Mouse (Mus musculus) heart, postnatal 14 days (tissue): ENCODE results near the gene 2210408I21Rik. TPM values are rescaled to one million over a fixed set of nuclear protein-coding genes. Genes with fewer than 3 reads are reported as not detected.

Experiments
- DNase-seq, 2 experiments: peaks; one replicate each; pipeline ENCODE4 v3.0.0; 2021 to 2022
- intact Hi-C: fragments of 180-260 bp; cut with DNase I; formaldehyde crosslinking; loops from one replicate; pipeline ENCODE4 v1.15.1; 2025
- total RNA-seq, 2 experiments: library from RNA; stranded (reverse); gene quantifications; 2 replicates each; pipeline ENCODE4 v1.2.3; 2021

2210408I21Rik gene
- total RNA-seq, 2 experiments from 2014 or later = 5.7 to 6.2 TPM

DNA sequence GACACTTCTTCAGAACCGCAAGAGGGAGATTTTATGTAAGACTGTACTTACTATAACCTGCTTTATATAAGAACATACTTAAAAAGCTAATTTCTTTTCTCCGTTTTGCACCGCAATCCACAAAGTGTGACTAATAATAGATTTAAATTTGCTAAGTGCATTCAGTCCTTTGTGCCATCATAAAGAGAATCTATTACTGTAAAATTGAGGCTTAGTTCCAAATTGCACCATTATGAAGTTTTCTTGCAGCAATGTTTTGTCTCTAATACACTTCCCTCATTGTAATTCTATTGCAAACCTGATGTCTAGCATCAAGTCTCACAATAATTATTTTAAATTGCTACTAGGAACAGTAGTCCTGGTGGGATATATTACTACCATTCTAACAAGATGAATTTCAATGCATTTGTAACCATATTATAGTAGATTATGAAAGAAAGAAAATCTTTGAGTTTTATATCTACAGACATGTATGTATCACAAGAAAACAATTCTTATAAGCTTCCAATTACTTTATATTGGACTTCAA lies 334.8 kb downstream of the 2210408I21Rik start:
- intact Hi-C loops = no loop called here
- no peak for DNase-seq

DNA sequence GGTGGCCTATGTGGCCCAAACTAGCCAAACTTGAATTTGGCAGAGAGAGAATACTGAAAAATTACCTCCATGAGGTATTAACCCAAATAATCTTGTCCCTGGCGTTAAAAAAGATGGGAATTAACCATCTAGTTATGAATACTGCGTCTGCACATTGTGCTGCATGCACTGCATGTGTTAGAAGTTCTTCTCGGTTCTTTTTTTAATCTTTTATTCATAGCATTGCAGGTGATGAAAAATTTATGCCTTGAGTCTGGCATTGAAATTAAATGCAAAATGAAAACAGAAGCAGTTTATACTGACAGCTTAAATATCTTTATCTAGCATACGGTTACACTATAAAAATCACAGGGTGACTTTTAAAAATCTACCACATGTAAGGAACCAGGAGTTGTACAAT lies 341.1 kb downstream of the 2210408I21Rik start:
- DNase-seq = no peak
- intact Hi-C loops = no loop called here

DNA sequence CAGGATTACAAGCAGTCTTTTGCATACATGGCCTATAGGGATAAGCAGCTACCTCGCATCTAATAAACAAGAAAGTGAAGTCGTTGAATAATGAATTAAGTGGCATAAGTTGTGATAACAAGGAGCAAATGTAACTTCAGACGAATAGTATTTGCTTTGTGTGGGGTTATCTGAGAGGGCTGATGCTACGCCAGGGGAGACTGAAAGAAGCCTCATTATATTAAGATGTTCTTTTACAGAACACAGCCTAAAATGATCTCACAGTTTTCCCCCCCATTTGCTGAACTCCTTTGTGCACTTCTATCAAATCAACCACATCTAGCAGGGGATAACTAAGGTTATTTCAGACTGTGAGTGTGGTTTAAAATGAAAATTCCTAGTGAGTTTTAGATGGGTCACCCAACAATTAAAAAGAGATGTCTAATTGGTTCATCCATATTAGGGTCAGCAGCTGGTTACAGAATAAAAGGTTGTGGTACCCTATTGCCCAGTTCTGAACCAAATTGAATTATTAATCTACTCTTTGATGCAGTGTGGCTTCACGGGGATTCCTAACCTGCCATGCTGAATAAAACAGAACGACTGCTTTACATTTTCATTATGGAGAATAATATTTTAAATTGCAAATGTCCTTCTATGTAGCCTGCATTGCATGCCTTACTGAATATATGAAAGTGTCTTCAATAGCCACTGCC lies 343.2 kb downstream of the 2210408I21Rik start:
- intact Hi-C loops = no loop called here
- no peak for DNase-seq

DNA sequence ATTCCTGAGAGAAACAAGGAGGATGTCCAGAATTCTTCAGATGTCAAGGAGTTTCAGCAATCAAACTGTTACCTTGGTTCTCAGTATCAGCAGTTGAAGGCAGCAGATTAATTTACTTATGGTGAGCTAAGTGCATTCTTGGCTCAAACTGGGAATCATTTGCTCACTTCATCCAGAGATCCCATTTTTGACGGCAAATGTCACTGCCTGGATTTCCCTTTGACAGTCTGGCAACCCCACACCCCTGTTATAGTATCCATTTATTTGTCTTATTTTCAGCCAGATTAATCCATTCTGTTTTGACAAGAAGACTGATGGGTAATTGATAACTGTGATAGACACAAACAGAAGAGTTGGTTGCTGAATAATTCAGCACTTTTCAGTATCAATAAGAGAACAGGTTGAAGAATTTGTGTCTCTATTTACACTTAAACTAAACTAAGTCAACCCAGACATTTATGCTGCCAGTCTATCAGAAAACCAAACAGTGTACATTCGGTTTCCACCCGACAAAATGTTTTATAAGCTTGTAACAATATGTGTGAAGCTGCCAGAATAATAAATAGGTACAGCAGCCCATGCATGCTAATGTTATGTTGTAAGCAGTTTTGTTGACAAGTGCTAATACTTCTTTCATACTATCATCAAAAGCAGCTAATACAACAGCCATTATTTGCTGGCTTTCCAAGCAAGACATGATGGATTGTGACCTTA lies 354.8 kb downstream of the 2210408I21Rik start:
- intact Hi-C loops = no loop called here
- no peak for DNase-seq

DNA sequence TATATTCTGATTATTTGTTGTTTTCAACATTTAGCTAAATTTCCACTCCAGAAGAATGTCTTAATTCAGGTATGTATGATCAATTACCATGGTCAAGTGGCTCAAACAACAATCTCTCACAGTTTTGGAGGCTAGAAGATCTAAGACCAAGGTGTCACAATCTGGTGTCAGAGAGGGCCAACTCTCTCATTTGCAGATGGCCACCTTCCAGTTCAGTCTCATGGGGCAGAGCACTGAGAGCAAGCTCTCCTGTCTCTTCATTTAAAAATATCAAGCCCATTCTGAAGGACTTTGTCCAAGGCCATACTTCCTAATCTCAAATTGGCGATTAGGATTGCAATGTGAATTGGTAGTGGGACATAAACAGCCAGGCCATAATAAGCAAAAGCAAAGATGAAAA lies 378.7 kb downstream of the 2210408I21Rik start:
- no peak for DNase-seq
- intact Hi-C loops = no loop called here

DNA sequence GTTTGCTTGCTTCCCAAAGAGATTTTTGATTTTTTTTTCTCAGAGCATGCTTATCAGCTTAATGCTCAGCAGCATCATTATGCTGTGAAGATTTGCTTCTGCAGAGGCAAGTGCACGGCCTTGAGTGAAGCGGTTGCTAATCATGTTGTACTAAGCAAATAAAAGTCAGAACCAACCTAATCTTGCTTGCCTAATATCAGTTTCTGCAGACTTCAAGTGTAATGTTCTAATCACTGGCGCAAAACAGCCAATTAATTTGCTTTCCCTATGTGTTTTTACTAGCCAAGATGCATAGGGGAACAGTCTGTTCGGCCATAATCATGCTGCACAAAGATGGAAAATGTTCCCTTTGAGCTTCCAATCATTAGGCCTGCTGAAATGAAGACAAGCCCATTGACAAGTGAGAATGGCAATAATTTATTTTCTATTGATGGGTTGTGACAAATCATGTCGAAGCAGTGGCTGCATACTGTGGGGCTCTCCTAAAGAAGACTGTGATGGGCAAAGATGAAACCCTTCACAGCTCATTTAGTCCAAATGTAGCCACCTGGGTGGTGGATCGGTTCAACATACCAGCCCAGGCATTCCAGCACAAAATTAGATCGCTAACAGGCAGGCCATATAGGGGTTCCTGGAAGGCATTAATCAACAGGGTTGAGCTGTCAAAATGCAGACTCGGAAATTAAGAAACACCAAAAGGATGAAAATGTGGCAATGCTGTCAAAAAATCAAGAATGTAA lies 393.8 kb downstream of the 2210408I21Rik start:
- intact Hi-C loops = no loop called here

DNA sequence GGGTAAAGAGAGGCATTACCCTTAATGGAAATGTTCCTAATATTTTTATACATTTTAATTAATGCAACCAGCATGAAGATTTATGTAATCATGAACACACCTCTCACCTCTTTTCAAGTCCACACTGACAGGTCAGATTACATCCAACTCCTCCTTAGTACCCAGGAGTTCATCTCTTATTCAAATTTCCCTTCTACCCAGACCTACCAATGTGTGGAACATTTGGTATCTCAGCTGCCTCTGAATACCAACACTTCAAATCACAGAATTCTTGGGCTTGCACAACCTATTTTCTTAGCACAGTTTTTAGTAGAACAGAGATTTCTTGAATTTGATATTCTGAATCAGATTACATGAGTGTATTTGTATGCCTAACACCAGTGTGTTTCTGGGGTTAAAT lies 394.4 kb downstream of the 2210408I21Rik start:
- no peak for DNase-seq
- intact Hi-C loops = no loop called here

More for the DNA sequence above, 393.8 kb downstream of the 2210408I21Rik start:
- no peak for DNase-seq

DNA sequence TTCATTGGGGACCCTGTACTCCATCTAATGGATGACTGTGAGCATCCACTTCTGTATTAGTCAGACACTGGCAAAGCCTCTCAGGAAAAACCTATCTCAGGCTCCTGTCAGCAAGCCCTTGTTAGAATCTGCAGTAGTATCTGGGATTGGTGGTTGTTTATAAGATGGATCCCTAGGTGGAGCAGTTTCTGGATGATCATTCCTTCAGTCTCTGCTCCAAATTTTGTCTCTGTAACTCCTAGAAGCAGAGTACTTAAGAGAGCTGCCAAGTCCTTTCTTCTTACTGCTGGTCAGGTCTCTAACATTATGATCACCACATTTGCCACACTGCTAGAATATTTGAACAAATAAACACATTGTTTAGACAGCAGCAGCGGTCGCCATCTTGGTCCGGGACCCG lies 402.1 kb downstream of the 2210408I21Rik start:
- DNase-seq = no peak
- intact Hi-C loops = no loop called here

DNA sequence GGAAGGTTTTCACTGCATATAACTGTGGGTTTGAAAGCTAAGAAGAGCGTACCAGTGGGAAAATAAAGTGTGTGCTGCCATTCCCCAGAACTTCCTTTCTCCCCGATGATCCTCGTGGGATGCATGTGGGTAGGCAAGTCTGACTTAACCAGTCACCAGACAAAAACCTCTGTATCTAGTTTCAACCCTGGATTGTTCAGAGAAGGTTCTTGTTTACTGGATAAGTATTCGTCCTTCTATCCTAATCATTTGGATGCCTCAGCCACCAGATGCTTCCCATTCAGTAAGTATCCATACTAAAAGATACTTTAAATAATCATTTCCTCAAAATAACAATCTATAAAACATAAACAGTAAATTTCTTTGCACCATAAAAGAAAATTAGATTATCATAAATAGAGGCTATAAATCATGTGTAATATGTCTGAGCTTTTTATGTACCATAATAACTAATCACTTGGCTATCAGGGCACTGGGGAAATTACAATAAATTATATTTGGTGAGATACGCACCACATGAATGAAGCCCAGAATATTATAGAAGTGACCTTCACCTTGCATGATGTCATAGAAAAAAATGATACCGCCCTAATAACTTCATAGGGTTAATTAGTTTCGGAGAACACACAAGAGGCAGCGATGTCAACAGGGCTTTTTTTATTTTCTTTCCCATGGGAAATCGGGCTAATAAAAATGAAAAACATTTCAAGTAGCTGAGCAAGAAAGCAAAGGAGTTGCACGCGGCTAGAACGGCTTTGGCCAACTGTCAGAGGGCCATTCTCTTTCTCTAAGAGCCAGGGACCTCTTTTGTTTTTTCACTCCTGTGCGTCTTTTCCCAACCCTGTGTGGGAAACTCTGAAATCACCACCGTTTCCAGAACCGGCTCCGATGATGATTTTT lies 412.4 kb downstream of the 2210408I21Rik start:
- DNase-seq = no peak
- intact Hi-C loops = no loop called here

DNA sequence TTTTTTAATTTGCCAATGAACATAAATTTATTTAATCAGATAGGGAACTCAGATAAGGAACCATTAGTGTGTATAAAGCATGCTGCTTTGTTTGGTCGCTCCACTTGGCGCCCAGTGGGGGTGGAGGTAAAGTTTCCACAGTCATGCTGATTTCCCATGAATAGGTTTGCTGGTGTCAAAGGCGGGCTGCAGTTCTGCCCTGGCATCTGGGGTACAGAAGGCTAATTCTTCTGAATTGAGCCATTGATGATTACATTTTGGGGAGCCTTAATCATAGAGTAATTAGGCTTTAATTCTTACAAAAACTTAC lies 413.0 kb downstream of the 2210408I21Rik start:
- no peak for DNase-seq
- intact Hi-C loops = no loop called here

DNA sequence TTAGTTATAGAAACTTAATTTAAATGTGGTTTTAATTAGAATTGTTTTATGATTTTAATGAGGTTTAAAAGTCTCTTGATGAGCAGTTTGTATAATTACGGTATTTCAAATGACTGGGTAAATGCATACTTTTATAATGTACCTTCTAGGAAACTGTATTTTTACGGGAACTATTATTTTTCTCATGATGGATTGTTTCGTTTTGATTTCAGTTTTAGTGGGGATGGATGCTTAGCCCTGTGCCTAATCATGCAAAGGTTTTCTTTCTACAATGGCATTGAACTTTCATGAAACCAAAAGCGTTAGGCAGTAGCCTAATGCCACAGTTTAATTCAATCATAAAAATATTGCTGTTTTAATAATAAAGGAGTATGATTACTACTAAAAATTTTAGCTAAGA lies 413.4 kb downstream of the 2210408I21Rik start:
- DNase-seq = no peak
- intact Hi-C loops = no loop called here

DNA sequence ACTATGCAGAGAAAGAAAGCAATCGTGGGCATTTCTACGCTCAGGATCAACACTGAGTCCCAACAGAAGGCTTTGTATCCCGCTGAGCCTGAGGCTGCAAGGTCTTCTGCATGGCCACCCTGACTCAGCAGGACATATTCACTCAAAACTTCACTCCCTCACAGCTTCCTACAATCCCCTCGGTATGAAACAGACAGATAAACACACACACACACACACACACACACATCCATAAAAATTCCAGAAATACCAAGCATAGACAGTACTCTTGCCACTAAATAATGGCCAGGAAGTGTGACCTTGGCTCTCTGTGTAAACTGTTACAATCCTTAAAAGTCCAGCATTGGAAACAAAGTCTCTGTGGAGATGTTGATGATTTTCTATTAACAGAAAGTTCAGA lies 458.7 kb downstream of the 2210408I21Rik start:
- no peak for DNase-seq
- intact Hi-C loops = no loop called here

DNA sequence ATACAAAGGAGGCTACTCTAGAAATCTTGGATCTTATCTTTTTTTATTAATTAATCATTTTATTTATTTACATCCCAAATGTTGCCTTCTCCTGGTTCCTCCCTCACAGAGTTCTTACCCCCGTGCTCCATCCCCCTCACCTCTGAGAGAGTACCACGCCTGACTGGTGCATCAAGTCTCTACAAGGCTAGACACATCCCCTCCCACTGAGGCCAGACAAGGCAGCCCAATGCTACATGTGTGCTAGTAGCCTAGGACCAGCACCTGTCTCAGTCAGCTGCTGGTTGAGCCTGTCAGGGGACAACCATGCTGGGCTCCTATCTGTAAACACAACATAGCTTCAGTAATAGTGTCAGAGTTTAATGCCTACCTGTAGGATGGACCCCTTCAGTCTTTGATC lies 480.0 kb downstream of the 2210408I21Rik start:
- intact Hi-C loops = no loop called here
- no peak for DNase-seq

Other genes with a start within 250 kb of the 2210408I21Rik start
- 10 to 100 TPM; 16.0 to 17.2 TPM for gene Slf1, start 67 bp upstream of the 2210408I21Rik start, total RNA-seq